Mouse (Mus musculus): ENCODE data around the gene Sertad1. TPM values are rescaled to one million over a fixed set of nuclear protein-coding genes. Genes with fewer than 3 reads are reported as not detected.

The Sertad1 gene
- polyA plus RNA-seq, 1 experiment from 2014 or later, result 55.6 TPM

- no peak for ATAC-seq (ENCODE audit: low read depth)
- H3K27ac ChIP-seq (ENCODE audit: low read length), result no peak overlapping the region
- no peak overlapping the region for H3K9ac ChIP-seq (ENCODE audit: low read length)
- peaks cover 17% of the 10 kb centered on the region for H3K4me1 ChIP-seq (replicated peaks; ENCODE audit: control insufficient read depth, insufficient read depth, low read length)
- H3K4me2 ChIP-seq (ENCODE audit: low read depth, low read length), result no peak overlapping the region
- no peaks in the 10 kb centered on the region for H3K9me3 ChIP-seq (ENCODE audit: control insufficient read depth, low read length)
- WGBS, result 58% methylated on average over 10 of the region's 10 CpGs
- H3K4me3 ChIP-seq (ENCODE audit: low read length), result no peak overlapping the region
- H3K36me3 ChIP-seq (ENCODE audit: control insufficient read depth, insufficient read depth, low read length), result no peaks in the 10 kb centered on the region
- H3K27me3 ChIP-seq (ENCODE audit: control insufficient read depth, insufficient read depth, low read depth, low read length), result peaks cover 22% of the 10 kb centered on the region
Measured at GRCm38 (mm10) chr7:27449256-27449862, 37.4 kb upstream of the Sertad1 start.

DNA sequence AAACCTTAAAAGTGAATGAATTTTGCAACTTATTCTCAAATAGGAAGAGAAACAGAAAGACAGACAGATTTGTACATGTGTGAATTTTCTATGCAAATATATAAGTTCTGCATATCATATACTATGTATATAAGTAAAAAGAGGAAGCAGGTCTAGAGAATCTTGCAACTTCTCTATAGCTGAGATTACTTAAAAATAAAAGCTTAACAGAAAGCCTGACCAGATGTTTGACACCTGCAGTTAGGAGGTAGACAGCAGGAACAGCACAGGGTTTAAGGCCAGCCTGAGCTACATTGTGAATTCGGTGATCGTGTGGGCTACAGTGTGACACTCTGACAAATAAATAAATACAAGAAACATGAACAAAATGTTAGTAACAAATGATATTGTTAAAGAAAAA, 35.4 kb upstream of the Sertad1 start:
- Histone ChIP-seq H3K36me3 (ENCODE audit: control insufficient read depth, insufficient read depth, low read length) (no peaks in the 10 kb centered on the region), H3K9ac (ENCODE audit: low read length) (no peak overlapping the region), H3K4me2 (ENCODE audit: low read depth, low read length) (no peak overlapping the region), H3K9me3 (ENCODE audit: control insufficient read depth, low read length) (no peaks in the 10 kb centered on the region), H3K27me3 (ENCODE audit: control insufficient read depth, insufficient read depth, low read depth, low read length) (peaks cover 4% of the 10 kb centered on the region), H3K4me3 (ENCODE audit: low read length) (no peak overlapping the region), H3K4me1 (replicated peaks; ENCODE audit: control insufficient read depth, insufficient read depth, low read length) (peaks cover 12% of the 10 kb centered on the region), H3K27ac (ENCODE audit: low read length) (no peak overlapping the region)
- WGBS, result 85% methylated on average over 2 of the region's 2 CpGs
- no peak for ATAC-seq (ENCODE audit: low read depth)

DNA sequence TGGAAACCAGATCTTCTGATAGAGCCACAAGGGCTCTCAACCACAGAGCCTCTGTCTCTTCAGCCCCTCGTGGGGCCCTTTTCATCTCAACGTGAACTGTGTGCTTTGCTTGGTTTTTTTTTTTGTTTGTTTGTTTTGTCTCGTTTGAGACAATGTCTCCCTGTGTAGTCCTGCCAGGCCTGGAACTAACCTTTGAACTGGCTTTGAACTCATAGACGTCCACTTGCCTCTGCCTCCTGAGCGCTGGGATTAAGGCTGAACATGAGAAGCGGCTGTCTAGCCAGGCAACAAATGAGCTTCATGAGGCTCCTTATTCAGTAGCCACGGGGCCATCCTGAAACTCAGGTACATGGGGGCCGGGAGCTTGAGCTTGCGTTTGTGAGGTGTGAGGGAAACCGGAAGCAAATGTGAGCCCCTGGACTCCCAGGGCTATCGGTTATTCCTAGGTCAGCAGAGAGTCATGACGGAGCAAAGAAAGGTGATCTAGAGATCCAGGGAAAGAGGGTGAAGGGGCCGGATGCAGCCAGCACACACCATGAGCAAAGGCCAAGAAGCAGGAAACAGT, 34.4 kb upstream of the Sertad1 start:
- Histone ChIP-seq H3K4me2 (ENCODE audit: low read depth, low read length) (no peak overlapping the region), H3K27ac (ENCODE audit: low read length) (no peak overlapping the region), H3K9ac (ENCODE audit: low read length) (no peak overlapping the region), H3K4me3 (ENCODE audit: low read length) (no peak overlapping the region), H3K36me3 (ENCODE audit: control insufficient read depth, insufficient read depth, low read length) (no peaks in the 10 kb centered on the region), H3K9me3 (ENCODE audit: control insufficient read depth, low read length) (no peaks in the 10 kb centered on the region), H3K4me1 (replicated peaks; ENCODE audit: control insufficient read depth, insufficient read depth, low read length) (peaks cover 8% of the 10 kb centered on the region), H3K27me3 (ENCODE audit: control insufficient read depth, insufficient read depth, low read depth, low read length) (no peaks in the 10 kb centered on the region)
- WGBS, result 47% methylated on average over 13 of the region's 13 CpGs
- no peak for ATAC-seq (ENCODE audit: low read depth)

GRCm38 (mm10) chr7:27454461-27455121, 32.1 kb upstream of the Sertad1 start:
- ATAC-seq (ENCODE audit: low read depth), result no peak
- Histone ChIP-seq H3K4me1 (replicated peaks; ENCODE audit: control insufficient read depth, insufficient read depth, low read length) (no peaks in the 10 kb centered on the region), H3K9ac (ENCODE audit: low read length) (no peak overlapping the region), H3K9me3 (ENCODE audit: control insufficient read depth, low read length) (no peaks in the 10 kb centered on the region), H3K36me3 (ENCODE audit: control insufficient read depth, insufficient read depth, low read length) (no peaks in the 10 kb centered on the region), H3K4me2 (ENCODE audit: low read depth, low read length) (no peak overlapping the region), H3K27ac (ENCODE audit: low read length) (no peak overlapping the region), H3K4me3 (ENCODE audit: low read length) (no peak overlapping the region), H3K27me3 (ENCODE audit: control insufficient read depth, insufficient read depth, low read depth, low read length) (no peaks in the 10 kb centered on the region)
- 64% methylated on average over 10 of the region's 10 CpGs for WGBS

- Histone ChIP-seq H3K36me3 (ENCODE audit: control insufficient read depth, insufficient read depth, low read length) (no peaks in the 10 kb centered on the region), H3K9me3 (ENCODE audit: control insufficient read depth, low read length) (no peaks in the 10 kb centered on the region), H3K4me2 (ENCODE audit: low read depth, low read length) (no peak overlapping the region), H3K4me1 (replicated peaks; ENCODE audit: control insufficient read depth, insufficient read depth, low read length) (no peaks in the 10 kb centered on the region), H3K27ac (ENCODE audit: low read length) (no peak overlapping the region), H3K9ac (ENCODE audit: low read length) (no peak overlapping the region), H3K4me3 (ENCODE audit: low read length) (no peak overlapping the region), H3K27me3 (ENCODE audit: control insufficient read depth, insufficient read depth, low read depth, low read length) (no peaks in the 10 kb centered on the region)
- no peak for ATAC-seq (ENCODE audit: low read depth)
- 88% methylated on average over 3 of the region's 3 CpGs for WGBS
Measured at GRCm38 (mm10) chr7:27455273-27455672, 31.4 kb upstream of the Sertad1 start.

- H3K27me3 ChIP-seq (ENCODE audit: control insufficient read depth, insufficient read depth, low read depth, low read length), result no peaks in the 10 kb centered on the region
- H3K27ac ChIP-seq (ENCODE audit: low read length), result no peak overlapping the region
- H3K9me3 ChIP-seq (ENCODE audit: control insufficient read depth, low read length), result no peaks in the 10 kb centered on the region
- H3K4me1 ChIP-seq (replicated peaks; ENCODE audit: control insufficient read depth, insufficient read depth, low read length), result no peaks in the 10 kb centered on the region
- no peak for ATAC-seq (ENCODE audit: low read depth)
- WGBS, result 81% methylated on average over 4 of the region's 4 CpGs
- no peak overlapping the region for H3K9ac ChIP-seq (ENCODE audit: low read length)
- no peaks in the 10 kb centered on the region for H3K36me3 ChIP-seq (ENCODE audit: control insufficient read depth, insufficient read depth, low read length)
- H3K4me2 ChIP-seq (ENCODE audit: low read depth, low read length), result no peak overlapping the region
- no peak overlapping the region for H3K4me3 ChIP-seq (ENCODE audit: low read length)
Measured at GRCm38 (mm10) chr7:27458614-27459013, 28.1 kb upstream of the Sertad1 start.

DNA sequence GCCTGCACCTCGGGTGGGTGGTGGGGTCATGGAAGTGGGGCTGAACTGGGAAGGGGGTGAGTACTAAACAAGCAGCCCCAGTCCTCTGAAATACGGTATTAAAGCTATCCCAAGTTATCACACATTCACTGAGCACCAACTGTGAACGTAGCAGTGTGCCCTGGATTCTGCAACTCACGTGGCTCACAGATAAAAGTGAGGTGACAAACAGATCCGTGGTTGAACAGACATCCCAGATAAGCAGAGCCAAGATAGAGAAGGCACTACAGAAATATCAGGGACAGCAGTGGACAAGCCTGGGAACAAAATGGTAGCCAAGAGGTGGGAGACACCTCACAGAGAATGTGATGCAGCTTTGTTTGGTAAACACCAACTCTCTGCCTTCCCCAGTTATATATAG, 27.1 kb upstream of the Sertad1 start:
- 79% methylated on average over 5 of the region's 5 CpGs for WGBS
- Histone ChIP-seq H3K4me1 (replicated peaks; ENCODE audit: control insufficient read depth, insufficient read depth, low read length) (no peaks in the 10 kb centered on the region), H3K4me3 (ENCODE audit: low read length) (no peak overlapping the region), H3K27me3 (ENCODE audit: control insufficient read depth, insufficient read depth, low read depth, low read length) (no peaks in the 10 kb centered on the region), H3K27ac (ENCODE audit: low read length) (no peak overlapping the region), H3K4me2 (ENCODE audit: low read depth, low read length) (no peak overlapping the region), H3K36me3 (ENCODE audit: control insufficient read depth, insufficient read depth, low read length) (no peaks in the 10 kb centered on the region), H3K9ac (ENCODE audit: low read length) (no peak overlapping the region), H3K9me3 (ENCODE audit: control insufficient read depth, low read length) (no peaks in the 10 kb centered on the region)
- no peak for ATAC-seq (ENCODE audit: low read depth)

DNA sequence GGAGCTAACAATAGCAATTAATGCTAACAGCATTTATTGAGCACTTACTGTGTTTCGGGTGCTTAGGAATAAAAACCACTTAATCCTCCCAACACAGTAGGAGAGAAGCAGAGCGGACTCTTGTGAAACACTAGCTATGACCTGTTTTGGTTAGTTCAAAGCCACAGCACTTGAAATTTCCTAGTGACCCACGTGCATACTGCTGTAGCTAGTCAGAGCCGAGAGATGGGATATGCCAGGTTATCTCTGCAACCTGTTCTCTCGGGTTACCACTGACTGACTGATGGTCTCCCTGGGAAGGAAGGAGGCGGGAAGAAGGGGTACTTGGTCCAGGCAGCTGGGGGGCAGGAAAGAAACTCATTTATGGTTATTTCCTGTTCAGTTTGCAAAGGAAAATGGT, 26.2 kb upstream of the Sertad1 start:
- Histone ChIP-seq H3K4me1 (replicated peaks; ENCODE audit: control insufficient read depth, insufficient read depth, low read length) (no peaks in the 10 kb centered on the region), H3K27me3 (ENCODE audit: control insufficient read depth, insufficient read depth, low read depth, low read length) (no peaks in the 10 kb centered on the region), H3K4me3 (ENCODE audit: low read length) (no peak overlapping the region), H3K9ac (ENCODE audit: low read length) (no peak overlapping the region), H3K9me3 (ENCODE audit: control insufficient read depth, low read length) (no peaks in the 10 kb centered on the region), H3K4me2 (ENCODE audit: low read depth, low read length) (no peak overlapping the region), H3K27ac (ENCODE audit: low read length) (no peak overlapping the region), H3K36me3 (ENCODE audit: control insufficient read depth, insufficient read depth, low read length) (no peaks in the 10 kb centered on the region)
- WGBS, result 68% methylated on average over 6 of the region's 6 CpGs
- no peak for ATAC-seq (ENCODE audit: low read depth)

DNA sequence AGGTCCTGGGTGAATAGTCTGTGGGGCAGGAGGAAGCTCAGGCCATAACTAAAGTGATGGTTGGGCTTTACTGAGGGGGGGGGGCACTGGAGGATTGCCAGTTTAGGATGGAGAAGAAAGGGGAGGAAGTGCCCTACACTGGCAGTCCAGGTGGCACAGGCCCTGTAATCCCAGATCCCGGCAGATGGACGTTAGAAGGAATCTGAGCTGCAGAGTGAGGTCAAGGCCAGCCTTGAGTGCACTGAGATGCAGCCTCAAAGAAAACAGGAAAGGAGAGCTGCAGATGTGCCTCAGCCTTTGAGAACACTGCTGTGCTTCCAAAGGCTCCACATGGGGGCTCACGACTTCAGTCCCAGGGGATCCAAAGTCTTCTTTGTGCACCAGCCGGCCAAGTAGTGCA, 19.1 kb upstream of the Sertad1 start:
- H3K4me2 ChIP-seq (ENCODE audit: low read depth, low read length), result no peak overlapping the region
- H3K4me3 ChIP-seq (ENCODE audit: low read length), result no peak overlapping the region
- H3K9me3 ChIP-seq (ENCODE audit: control insufficient read depth, low read length), result no peaks in the 10 kb centered on the region
- no peaks in the 10 kb centered on the region for H3K27me3 ChIP-seq (ENCODE audit: control insufficient read depth, insufficient read depth, low read depth, low read length)
- H3K27ac ChIP-seq (ENCODE audit: low read length), result no peak overlapping the region
- WGBS, result 28% methylated on average over 4 of the region's 4 CpGs
- no peak overlapping the region for H3K9ac ChIP-seq (ENCODE audit: low read length)
- no peak; the same call in 1 of the 2 replicates for ATAC-seq (ENCODE audit: low read depth)
- H3K36me3 ChIP-seq (ENCODE audit: control insufficient read depth, insufficient read depth, low read length), result no peaks in the 10 kb centered on the region
- H3K4me1 ChIP-seq (replicated peaks; ENCODE audit: control insufficient read depth, insufficient read depth, low read length), result peaks cover 7% of the 10 kb centered on the region

Measured in lung, embryonic 16.5 days (tissue).